Mouse (Mus musculus): Measurements from ENCODE around the gene Ccdc134.

The Ccdc134 gene

DNA sequence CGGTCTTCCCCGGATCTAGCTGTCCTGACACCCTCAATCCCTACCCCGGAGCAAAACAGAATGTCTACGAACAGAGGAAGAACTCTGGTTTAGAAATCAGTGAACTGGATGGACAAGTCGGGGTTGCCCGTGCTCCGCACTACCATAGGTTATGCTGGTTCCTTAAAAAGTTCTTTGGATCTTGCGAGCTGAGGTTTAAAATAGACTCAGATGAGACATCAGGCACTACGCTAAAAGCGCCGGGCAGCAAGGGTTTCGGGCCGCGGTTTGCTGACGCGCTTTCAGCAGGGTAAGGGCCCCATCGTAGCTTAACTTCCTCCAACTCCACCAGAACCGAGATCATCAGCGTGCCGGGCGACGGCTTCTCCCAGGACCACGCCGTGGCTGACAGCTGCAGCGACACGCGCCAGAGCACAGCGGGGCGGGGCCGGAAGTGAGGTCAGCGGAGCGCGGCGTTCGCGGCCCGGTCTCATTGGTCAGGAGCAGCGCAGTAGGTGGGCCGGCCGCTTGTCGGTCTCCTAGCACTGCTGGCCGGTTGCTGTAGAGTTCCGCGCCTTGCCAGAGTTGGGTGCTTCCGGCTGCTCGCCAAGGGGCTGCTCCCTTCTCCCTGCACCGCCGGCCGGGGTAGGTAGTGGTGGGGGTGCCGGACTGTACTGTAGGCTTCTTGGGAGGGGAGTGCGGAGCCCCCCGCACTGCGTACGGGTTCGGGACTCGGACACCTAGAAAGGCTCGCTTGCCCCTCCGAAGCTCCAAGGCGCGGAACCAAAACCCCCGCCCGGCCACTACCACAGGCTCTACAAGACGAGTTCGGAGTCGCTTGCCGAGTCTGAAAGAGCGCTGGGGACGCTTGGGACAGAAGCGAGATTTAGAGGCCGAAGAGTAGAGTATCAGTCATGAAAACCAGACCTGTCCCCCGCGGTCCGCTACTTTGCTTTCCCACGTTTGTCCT, at the start of gene Ccdc134:
Ccdc134 (plus strand) TSS at position 497 of the 949 bp plus-strand sequence.
- peak; percentile 100 for DNase-seq

DNA sequence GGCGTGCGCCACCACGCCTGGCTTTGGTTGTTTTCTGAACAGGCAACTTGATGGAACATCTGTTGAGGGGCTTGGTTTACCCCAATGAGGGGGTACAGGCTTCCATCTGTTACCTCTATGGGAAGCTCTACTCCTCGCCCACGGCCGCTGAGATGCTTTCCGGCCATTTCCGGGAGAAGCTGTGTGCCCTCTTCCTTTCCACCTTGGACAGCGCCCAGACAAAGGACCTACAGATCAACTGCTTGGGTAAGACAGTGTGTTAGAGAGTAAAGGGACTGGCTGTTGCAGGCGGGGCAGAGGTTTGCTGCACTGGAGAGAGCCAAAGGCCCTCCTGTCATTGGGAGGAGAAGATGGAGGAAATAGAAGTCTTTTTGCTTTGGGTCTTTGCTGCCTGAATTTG, 47.8 kb upstream of the Ccdc134 start:
- DNase-seq: no peak

DNA sequence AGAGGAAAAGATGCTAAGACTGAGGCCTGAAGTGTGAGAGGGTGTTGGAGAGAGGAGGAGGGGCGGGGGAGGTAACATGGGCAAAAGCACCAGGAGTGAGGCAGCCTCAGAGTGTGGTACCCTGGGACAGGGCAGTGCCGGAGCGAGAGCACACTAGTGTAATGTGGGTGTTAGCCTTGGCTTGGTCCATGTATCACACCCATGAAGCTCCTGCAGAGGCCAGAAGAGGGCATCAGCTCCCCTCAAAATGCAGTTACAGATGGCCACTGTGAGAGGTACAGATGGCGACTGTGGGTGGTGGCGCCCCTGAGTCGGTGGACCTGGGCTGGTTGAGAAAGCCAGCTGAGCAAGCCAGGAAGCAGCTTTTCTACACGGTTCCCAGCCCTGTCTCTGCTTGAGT, 46.6 kb upstream of the Ccdc134 start:
- DNase-seq: no peak

DNA sequence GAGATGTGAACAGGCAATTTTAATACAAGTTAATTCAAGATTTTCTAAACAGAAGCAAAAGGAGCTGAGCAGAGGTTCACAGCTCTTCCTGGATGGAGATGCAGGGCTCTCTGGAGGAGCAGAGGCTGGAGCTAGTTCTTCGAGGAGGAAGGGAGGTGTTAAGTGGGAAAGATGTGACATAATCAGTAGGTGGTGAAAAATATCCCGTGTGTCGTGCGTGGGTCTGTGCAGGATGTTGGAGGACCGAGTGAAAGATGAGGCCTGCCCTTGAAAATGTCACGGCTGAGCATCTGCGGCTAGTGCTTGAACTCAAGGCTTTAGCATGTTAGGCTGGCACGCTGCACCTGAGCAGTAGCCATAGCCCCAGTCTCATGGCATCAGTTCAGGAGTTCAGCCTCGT, 42.1 kb upstream of the Ccdc134 start:
- no peak for DNase-seq

DNA sequence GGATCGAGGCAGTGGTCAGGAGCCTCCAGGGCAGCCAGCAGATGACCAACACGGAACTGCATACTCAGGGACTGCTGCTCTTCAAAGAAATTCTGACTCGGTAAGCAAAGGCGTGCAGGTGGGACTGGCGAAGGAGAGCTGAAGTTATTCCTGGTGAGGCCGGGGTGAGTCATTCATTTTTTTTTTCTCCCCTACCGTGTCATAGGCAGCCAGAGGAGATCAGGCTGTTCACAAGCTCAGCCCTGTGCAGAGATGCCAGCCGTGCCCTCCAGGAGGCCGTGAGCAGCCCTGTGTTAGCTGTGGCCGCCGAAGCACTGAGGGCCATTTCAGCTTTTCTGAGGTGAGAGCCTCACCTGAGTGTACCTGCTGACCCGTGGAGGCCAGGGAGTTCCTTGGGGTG, 41.6 kb upstream of the Ccdc134 start:
- DNase-seq: peak; percentile 80

DNA sequence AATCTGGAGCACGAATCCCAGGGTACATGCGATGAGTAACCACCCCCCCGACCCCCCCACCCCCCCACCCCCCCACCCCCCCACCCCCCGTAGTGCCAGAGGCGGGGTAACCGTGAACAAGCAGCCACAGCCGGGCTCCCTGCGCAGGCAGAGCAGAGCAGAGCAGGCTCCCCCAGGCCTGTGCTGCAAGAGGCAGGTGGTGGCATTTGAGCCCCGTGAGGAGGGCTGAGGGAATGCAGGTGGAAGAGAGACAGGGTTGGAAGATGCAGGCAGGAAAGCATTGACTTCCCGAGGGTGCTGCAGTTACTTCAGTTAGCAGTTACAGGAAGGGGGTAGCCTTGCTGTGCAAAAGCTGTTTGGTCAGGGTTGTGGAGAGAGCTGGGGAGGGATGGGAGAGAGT, 40.5 kb upstream of the Ccdc134 start:
- no peak for DNase-seq

DNA sequence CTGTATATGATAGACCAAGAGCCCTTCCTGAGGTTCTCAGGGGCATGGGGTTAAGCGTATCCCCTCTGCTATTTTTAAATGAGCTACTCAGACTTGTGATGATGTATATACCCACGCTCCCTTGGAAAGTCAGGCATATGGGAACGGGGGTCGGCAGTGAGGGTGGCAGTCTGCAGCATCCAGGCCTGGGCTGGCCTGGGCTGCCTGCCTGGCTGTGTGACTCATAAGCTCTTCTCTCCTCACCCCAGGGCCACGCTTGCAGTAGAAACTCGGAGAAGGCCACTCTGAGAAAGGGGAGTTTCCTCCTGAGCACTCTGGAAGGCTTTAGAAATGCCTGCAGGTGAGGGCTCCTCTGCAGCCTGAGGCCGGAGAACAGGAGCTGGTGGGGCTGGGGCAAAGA, 36.7 kb upstream of the Ccdc134 start:
- DNase-seq: no peak

DNA sequence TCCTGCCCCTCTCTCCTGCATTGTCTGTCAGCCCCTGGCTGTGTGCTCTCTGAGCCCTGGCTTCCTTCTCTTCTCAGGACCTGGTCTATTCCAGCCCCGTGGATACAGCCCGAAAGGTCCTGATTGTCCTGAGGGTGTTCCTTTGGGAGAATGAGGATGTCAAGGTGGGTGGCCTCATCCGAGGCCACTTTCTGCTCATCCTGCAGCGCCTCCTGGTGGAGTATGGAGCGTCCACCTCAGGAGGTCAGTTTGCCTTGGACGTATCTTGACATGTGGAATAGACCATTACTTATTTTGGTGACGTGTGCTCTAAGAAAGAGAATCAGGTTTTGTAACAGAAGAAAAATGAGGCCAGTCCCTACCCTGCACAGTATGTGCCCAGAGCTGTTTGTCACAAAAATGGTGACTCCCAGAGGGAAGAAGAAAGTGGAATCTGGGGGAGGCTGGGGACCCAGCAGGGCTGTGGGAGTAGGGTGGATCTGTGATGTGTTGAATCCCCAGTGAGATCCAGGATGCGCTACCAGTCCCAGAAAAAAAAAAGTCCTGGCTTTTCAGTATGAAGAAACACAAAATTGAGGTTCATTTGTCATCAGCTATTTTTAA, 20.7 kb upstream of the Ccdc134 start:
- no peak for DNase-seq

DNA sequence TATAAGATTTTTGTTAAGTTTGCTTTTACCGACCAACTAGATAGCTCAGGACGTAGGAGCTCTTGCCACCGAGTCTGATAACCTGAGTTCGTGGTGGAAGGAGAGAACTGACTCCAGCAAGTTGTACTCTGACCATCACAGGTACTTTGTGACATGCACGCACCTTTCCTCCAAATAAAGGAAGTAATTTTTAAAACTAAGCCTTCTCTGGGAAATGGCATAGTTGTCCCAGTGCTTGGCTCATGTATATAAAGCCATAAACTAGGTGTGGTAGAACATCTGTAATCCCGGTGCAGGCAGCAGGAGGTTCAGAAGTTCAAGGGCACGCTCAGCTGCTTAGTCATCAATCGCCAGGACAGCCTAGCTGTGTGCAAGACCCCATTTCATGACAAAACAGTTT, 7.2 kb upstream of the Ccdc134 start:
- no peak for DNase-seq

DNA sequence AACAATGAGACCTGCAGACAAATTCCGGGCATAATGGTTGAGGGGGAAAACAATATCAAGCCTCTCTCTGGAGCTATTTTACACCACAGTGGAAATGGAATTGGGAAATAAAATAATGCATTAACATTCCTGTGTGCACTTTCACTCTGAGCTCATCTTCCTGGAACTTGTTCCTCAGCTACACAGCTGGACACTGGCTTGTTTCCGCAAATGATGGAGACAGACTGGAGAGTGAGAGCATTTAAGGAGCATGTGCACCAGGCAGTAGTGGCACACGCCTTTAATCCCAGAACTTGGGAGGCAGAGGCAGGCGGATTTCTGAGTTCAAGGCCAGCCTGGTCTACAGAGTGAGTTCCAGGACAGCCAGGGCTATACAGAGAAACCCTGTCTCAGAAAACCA, 1.0 kb upstream of the Ccdc134 start:
- peak; percentile 94 for DNase-seq

DNA sequence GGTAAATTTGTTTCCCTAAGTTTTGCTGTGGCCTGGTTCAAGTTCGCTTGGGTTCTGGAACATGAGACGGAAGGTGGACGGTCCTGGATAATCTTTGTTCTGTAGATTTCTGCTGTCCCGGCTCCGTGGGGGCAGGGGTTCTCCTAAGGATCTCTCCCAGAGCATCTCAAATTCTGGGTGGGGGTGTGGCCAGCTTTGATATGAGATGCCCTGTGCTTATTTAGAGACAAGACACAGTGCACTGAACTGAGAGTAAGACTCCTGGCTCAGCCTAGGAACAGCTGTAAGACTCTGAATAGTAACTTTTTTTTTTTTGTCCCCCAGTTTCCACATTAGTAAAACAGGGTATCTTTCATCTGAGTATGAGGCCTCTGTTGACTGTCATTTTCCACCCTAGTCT, 676 bp downstream of the Ccdc134 start:
- DNase-seq: no peak

DNA sequence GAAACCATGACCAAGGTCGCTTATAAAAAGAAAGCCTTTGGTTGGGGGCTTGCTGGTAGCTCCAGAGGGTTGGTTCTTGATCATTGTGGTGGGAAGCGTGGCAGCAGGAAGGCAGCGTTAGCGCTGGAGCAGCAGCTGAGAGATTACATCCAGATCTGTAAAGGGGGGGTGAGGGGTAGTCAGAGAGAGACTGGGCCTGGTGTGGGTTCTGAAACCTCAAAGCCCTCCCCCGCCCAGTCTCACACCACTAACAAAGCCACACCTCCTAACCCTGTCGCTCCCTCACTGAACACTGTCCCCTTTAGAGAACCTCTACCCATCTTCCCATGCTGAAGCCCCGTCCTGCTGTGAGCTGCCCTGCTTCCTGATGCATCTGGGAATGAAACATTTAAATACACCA, 2.9 kb downstream of the Ccdc134 start:
- no peak for DNase-seq

DNA sequence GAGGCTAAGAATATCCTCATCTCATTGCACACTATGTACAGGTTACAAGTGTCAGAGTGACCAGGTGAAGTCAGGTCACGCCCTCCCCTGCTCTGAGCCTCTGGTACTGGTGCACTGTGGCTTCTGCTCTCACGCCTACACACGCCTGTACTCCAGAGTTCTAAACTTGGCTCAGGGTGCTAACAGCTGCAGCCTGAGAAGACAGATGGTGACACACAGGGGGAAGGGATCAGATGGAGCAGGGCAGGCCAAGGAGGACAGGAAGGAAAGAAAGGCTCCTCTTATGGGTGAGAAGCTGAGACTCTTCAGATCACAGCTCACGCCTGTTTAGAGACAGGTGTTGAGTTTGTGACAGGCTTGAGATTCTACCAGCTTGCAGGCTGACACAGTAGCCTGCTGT, 7.7 kb downstream of the Ccdc134 start:
- peak; percentile 95 for DNase-seq

DNA sequence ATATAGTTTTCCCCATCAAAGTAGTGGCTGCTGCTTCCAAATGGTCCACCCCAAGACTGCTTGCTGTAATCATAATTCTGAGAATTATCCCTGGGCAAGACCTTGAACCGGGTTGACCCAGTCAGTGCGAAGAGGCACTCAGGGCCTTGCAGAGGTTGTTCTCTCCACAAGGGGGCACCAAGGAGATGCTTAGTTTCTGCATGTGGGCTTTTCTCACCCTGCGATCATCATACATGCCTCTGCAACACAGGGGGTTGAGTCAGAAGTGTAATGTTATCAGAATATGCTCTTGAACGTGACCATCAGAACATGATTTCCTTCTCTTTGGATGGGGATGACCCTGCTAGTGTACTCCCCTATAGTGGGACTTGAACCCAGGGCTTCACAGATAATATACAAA, 10.8 kb downstream of the Ccdc134 start:
- peak; percentile 94 for DNase-seq

DNA sequence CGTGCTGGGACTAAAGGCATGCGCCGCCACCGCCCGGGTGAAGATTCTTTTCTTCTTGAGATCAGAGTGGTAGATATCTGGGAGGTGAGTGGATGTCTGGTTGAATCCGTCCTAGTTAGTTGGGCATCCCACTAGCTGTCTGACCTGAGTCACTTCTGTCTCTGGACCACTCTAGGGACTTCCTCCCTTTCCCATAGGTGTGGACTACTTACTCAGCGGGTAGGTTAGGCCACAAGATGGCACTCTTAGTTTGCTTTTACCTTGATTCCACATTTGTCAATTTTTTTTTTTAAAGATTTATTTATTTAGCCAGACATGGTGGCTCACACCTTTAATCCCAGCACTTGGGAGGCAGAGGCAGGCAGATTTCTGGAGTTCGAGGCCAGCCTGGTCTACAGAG, 11.5 kb downstream of the Ccdc134 start:
- no peak for DNase-seq

DNA sequence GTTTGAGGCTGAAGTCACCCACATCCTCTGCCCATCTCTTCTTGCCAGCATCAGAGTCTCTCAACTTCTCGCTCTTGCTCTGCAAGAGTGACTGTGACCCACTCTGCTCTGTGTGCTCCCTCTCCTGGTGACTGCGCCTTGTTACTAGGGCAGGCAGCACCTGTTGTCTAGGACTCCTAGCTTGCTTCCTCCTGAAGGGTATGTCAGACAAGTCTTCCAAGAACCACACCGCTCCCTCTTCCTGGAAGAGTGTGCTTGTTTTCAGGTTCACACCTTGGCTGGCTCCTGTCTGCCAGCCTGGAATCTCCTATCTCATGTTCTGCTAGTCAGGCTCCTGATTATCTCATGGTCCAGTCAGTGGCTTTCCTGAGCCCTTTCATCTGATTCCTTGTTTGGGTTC, 12.6 kb downstream of the Ccdc134 start:
- no peak for DNase-seq

DNA sequence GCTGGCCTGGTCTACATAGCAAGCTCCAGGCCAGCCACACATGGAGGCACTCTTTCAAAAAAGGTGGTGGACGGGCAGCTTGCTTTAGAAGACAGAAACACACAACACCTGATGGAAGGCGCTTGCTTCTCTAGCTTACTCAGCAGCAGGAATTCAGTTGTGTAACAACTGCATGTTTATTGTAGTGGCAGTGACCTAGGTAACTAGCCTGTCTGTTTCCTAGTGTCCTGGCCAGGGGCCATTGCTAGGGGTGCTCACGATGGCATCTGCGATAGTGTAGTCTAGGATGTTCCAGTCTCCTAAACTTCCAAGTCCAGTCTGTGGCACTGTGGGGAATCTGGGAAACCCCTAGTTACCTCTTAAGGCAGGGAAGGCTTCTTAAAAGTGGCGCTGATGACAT, 16.4 kb downstream of the Ccdc134 start:
- DNase-seq: no peak

DNA sequence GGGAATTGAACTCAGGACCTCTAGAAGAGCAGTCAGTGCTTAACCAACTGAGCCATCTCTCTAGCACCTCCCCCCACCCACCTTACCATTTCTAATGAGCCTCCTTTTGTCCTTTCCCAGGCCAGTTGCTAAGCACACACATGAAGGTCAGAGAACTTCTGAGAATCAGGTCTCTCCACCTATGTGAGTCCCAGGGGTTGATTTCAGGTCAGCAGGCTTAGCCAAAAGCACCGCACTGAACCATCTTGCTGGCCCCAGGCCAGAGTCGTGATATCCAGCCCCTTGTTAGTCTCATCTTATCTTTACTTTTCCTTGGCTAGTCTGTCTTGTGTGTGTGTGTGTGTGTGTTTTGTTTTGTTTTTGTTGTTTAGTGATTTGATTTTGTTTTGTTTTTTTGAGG, 17.7 kb downstream of the Ccdc134 start:
- no peak for DNase-seq

DNA sequence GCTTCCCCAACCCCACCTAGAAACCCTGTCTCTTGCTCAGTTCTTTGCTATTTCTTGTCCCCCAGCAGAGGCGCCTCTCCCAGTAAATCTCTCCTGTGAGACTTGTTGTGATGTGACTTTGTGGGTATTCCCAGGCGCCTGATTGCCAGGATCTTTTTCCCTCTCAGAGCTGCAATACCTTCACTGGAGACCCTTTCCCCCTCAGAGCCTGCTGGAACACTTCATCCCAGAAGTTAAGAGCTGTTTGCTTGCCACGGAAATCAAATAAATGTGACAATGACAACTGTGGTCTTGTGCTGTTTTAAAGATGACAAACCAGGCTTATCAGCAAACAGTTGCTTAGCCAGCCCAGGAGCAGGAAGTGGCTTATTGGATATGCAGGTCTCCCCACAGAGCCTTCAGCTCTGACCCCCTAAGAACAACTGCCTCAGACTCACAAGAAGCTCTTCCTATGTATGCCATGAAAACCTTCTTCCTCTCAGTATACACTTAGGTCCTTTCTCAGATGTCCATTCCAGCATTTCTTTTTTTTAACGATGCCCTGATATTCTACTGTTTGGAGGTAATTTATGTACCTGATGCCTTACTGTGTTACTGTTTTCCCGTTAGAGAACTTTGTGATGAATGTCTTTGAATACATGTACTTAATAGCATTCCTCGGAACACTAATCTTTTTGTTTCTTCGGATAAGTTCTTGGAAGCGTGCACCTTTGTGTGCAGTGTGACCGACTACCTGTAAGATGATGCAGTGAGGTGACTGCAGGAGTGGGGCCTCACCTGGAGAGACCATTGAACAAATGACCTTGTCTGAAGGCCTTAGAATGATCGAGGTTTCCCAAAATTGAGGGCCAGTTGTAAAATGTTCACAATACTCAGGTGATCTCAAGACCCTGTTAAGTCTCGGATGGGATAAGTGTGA, 18.4 kb downstream of the Ccdc134 start:
- no peak for DNase-seq

DNA sequence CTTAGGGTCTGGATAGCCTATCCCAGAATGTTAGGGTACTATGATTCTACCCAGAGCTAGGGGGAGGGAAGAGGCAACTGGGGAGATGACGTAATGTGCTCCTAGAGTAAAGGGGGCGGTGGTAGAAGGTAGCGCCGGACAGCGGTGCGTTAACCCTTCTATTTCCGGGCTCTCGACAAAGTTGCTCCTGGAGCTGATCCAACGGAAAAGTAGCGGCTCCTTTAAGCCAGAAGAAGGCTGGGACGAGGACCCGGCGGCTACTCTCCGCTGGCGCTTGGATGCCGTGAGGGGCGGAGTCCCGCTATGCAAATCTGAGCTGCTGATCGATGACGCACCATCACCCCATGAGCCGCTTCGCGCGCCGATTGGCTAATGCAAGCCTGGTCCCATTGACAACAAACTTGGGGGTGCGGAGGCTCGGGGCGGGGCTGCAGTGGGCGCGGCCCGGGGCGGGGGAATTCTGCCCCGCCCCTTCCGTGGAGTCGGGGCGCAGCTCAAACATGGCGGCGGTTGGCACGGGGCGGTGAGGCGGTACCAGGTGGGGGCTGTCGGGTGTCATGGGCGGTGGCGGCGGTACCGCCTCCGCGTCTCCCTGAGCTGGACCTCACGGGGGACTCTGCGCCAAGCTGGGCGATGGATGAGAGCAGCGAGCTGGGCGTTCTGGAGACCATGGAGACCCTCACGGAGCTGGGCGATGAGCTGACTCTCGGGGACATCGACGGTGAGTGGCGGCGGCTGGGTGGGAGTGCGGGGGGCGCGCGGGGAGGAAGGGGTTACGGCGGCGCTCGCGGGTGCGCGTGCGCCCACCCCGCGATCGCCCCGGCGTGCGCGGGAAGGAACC, 19.3 kb downstream of the Ccdc134 start, which contains the start of gene Srebf2:
Srebf2 (plus strand) TSS at position 412 of the 841 bp plus-strand sequence.
- peak; percentile 100 for DNase-seq

DNA sequence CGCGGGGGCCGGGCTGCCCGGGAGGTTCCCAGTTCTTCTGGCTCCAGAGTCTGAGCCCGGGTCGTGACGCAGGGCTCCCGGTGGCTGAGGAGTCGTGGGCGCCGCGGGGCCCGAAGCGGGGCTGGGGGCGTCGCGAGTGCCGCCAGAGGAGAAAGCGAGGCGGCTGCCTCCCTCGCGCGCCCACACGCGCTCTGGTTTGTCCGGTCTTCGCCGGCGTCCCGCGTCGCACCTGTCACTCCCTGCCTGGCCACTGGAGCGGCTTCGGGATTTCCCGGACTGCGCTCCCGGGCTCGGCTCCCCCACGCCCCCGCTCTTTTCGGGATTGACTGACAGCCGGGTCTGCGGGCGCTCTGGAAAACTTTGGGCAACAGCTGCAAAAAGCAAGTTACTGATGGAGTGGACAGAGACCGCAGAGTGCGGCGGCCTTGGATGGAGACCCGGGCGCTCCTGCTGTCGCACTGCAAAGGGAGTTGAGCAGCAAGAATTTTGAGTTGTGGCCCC, 19.9 kb downstream of the Ccdc134 start:
- DNase-seq: no peak

DNA sequence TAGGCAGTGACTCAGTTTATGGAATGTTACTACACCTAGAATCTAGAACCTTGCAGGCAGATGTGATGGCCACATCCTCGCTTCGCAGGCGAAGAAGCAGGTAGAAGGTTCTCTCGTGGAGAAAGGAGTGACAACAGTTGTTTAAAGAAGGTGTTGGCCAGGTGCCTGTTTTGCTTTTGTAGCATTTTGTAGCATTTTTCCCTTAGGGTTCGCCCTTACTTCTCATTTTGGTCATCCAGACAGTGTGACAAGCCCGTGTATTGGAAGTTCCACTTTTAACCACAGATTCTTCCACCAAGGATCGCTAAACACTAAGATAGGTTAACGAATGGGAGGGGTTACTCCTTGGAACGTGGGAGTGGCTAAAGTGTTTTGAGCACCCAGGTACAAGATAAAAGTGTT, 20.8 kb downstream of the Ccdc134 start:
- no peak for DNase-seq

All from heart, adult 11 months (tissue).